Mouse (Mus musculus): ENCODE measurements around the gene Map3k5. TPM values are rescaled to one million over a fixed set of nuclear protein-coding genes. Genes with fewer than 3 reads are reported as not detected.

The Map3k5 gene
- total and polyA plus RNA-seq, 3 experiments: 15.8 to 31.0 (median 27.6) TPM

DNA sequence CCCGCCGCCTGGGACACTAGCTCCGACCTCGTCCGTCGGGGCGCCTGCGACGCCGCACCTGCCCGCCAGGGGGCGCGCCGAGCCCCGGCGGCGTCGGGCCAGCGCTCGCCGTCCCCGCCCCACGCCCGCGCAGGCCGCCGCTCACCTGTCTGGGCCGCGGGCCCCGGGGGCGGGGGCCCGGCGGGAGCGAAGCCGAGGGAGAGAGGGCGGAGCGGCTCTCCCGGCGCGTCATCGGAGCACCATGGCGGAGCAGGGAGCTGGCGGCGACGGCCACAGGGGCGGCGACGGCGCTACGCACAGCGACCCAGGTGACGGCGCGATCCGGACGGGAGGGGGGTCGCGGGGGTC, 214.5 kb downstream of the Map3k5 start:
- Histone ChIP-seq H3K9ac (ENCODE audit: insufficient read depth, low read depth) (no peak overlapping the region), H3K27me3 (replicated peaks) (no peaks in the 10 kb centered on the region), H3K9me3 (replicated peaks; ENCODE audit: low read length) (peaks cover 7% of the 10 kb centered on the region), H3K36me3 (replicated peaks in 1 of 2; ENCODE audit: control insufficient read depth in 1 of 2, insufficient read depth in 1 of 2, low read length in 1 of 2) (peaks cover 2 to 9% of the 10 kb centered on the region in 2 experiments), H3K27ac (ENCODE audit: insufficient read depth, low read depth) (no peak overlapping the region), H3K4me3 (replicated peaks in 1 of 3; ENCODE audit: low read depth in 2 of 3, low read length in 2 of 3, poor library complexity in 1 of 3) (no peak overlapping the region), H3K79me2 (replicated peaks; ENCODE audit: control insufficient read depth, extremely low read depth, insufficient read depth, poor library complexity, severe bottlenecking) (no peaks in the 10 kb centered on the region), H3K4me1 (ENCODE audit: control insufficient read depth in 1 of 2, insufficient read depth in 2 of 2) (no peaks in the 10 kb centered on the region), H3K4me2 (ENCODE audit: insufficient read depth, low read depth, poor library complexity, severe bottlenecking) (peak overlapping the region; percentile 46; the same call in 1 of the 2 replicates)
- no peak for TF ChIP-seq NELFE (IDR thresholded peaks at IDR 0.05; ENCODE audit: low read depth, low read length)
- no peak for TF ChIP-seq CHD1 (IDR thresholded peaks at IDR 0.05; ENCODE audit: low read depth, low read length)
- no peak for TF ChIP-seq EP300 (IDR thresholded peaks at IDR 0.05; ENCODE audit: low read length)
- TF ChIP-seq IRF4 (IDR thresholded peaks at IDR 0.05; ENCODE audit: low read depth, low read length): no peak
- no peak for TF ChIP-seq MXI1 (IDR thresholded peaks at IDR 0.05; ENCODE audit: low read depth, low read length)
- TF ChIP-seq GABPA (IDR thresholded peaks at IDR 0.05; ENCODE audit: insufficient replicate concordance, low read depth, low read length): no peak
- no peak for TF ChIP-seq CHD2 (IDR thresholded peaks at IDR 0.05; ENCODE audit: low read length)
- TF ChIP-seq MAZ (IDR thresholded peaks at IDR 0.05; ENCODE audit: low read depth, low read length): no peak
- TF ChIP-seq ZMIZ1 (IDR thresholded peaks at IDR 0.05; ENCODE audit: low read depth, low read length): no peak
- TF ChIP-seq ETS1 (conservative IDR thresholded peaks at IDR 0.05; ENCODE audit: low read depth, low read length): no peak
- TF ChIP-seq USF1 (IDR thresholded peaks at IDR 0.05; ENCODE audit: low read depth, low read length): no peak
- TF ChIP-seq POLR2A (IDR thresholded peaks at IDR 0.05; ENCODE audit: low read depth, low read length): no peak
- TF ChIP-seq USF2 (conservative IDR thresholded peaks at IDR 0.05; ENCODE audit: low read depth, low read length): no peak
- TF ChIP-seq TCF12 (IDR thresholded peaks at IDR 0.05; ENCODE audit: low read depth, low read length): no peak
- TF ChIP-seq POLR2AphosphoS2 (IDR thresholded peaks at IDR 0.05; ENCODE audit: low read depth, low read length): no peak
- TF ChIP-seq PAX5 (IDR thresholded peaks at IDR 0.05; ENCODE audit: low read length): no peak
- TF ChIP-seq SIN3A (IDR thresholded peaks at IDR 0.05; ENCODE audit: low read length): no peak
- TF ChIP-seq JUND (conservative IDR thresholded peaks at IDR 0.05; ENCODE audit: low read depth, low read length): no peak
- no peak for TF ChIP-seq MEF2A (IDR thresholded peaks at IDR 0.05; ENCODE audit: borderline replicate concordance, low read depth, low read length)
- DNase-seq (ENCODE audit: extremely low read depth): no peak
- in situ Hi-C loops (cut with MboI; ENCODE audit: low pct_ligation_motif_present, low pct_unique_long_range_greater_than_20kb, low sequenced_read_pairs) (loop anchor here (25.0 kb wide), 1 partner anchor 411 kb away; no protein-coding TSS in a partner anchor), dilution Hi-C loops (cut with MboI; ENCODE audit: extremely low pct_ligation_motif_present, extremely low pct_unique_long_range_greater_than_20kb, low sequenced_read_pairs) (no loop called here)

DNA sequence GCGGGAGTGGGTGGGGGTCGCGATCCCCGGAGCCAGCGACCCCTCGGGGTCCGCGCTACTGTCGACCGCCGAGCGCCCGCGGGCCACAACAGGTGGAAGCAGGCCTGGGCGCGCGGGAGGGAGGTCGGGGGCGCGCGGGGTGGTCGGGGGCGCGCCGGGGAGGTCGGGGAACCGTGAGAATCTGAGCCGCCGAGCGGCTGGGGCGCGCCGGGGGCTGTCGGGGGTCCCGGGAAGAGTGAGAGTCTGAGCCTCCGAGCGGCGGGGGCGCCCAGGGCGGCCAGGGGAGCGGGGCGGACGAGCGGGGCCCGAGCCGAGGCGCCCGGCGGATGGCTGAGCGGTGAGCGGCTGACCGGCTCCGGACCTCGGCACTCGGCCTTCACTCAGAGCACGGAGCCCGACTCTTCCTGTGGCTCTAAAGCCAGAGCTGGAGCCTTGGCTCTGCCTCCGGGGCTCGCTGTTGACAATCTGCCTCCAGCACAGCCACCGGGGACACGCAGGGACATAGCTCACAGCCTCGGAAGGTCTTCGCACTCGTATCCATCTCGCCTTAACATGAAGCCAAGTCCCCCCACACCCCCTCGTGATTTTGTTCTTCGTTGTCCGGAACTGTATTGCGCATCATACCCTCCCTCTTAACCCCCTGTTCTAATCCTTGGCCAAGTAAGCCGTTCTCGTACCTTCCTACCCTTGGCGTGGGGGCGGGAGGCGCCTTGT, 215.0 kb downstream of the Map3k5 start:
- DNase-seq (ENCODE audit: extremely low read depth): no peak
- dilution Hi-C loops (cut with MboI; ENCODE audit: extremely low pct_ligation_motif_present, extremely low pct_unique_long_range_greater_than_20kb, low sequenced_read_pairs): no loop called here

More for the DNA sequence above, 215.0 kb downstream of the Map3k5 start:
- Histone ChIP-seq H3K4me3 (replicated peaks in 1 of 3; ENCODE audit: low read depth in 2 of 3, low read length in 2 of 3, poor library complexity in 1 of 3) (no peak overlapping the region), H3K36me3 (replicated peaks in 1 of 2; ENCODE audit: control insufficient read depth in 1 of 2, insufficient read depth in 1 of 2, low read length in 1 of 2) (peaks cover 2 to 6% of the 10 kb centered on the region in 2 experiments), H3K27me3 (replicated peaks) (no peaks in the 10 kb centered on the region), H3K9me3 (replicated peaks; ENCODE audit: low read length) (peaks cover 7% of the 10 kb centered on the region), H3K4me1 (ENCODE audit: control insufficient read depth in 1 of 2, insufficient read depth in 2 of 2) (no peaks in the 10 kb centered on the region), H3K27ac (ENCODE audit: insufficient read depth, low read depth) (no peak overlapping the region), H3K9ac (ENCODE audit: insufficient read depth, low read depth) (no peak overlapping the region), H3K4me2 (ENCODE audit: insufficient read depth, low read depth, poor library complexity, severe bottlenecking) (no peak overlapping the region), H3K79me2 (replicated peaks; ENCODE audit: control insufficient read depth, extremely low read depth, insufficient read depth, poor library complexity, severe bottlenecking) (no peaks in the 10 kb centered on the region)
- no peak for TF ChIP-seq IRF4 (IDR thresholded peaks at IDR 0.05; ENCODE audit: low read depth, low read length)
- in situ Hi-C loops (cut with MboI; ENCODE audit: low pct_ligation_motif_present, low pct_unique_long_range_greater_than_20kb, low sequenced_read_pairs): loop anchor here (25.0 kb wide), 1 partner anchor 412 kb away; no protein-coding TSS in a partner anchor

Measured in CH12.LX (cell line).